Mouse (Mus musculus): ENCODE measurements at regions not wholly inside any gene's neighbourhood (a gene's known extent, or its start where the extent isn't known, plus 50 kb on each side); places are given as distances from the start of the nearest gene placed in this dataset.
A peak's percentile ranks its signal among the peaks of the same experiment; 100 is the strongest.

DNA sequence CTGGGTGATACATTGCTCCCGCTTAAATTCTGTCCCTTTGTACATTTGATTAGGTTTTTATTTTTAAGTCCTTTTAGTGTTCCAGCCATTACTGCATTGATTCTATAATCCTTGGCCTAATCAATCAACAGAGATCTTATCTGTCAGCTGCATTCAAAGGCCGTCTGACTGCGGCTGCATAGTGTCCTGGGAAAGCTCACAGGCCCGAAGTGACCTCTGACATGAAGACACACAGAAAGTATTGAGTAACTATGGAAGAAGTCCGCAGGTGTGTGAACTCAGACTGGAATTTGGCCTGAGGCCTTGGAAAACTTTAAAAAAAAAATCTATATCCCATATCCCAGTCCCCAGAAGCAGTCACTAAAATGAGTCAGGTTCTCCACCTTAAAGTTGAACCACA lies 67.4 kb upstream of the Ptpn13 start:
- Histone ChIP-seq H3K27me3 (ENCODE audit: control insufficient read depth, insufficient read depth, low read length) (0 out of 2 replicates have a peak, but pooled peaks cover 5% of the 10 kb centered on the region), H3K9ac (ENCODE audit: low read length) (no peak overlapping the region), H3K4me1 (ENCODE audit: control insufficient read depth, insufficient read depth, low read length) (no peaks in the 10 kb centered on the region), H3K4me3 (replicated peaks; ENCODE audit: low read length) (no peak overlapping the region), H3K36me3 (ENCODE audit: control insufficient read depth, insufficient read depth, low read length) (no peaks in the 10 kb centered on the region), H3K9me3 (replicated peaks; ENCODE audit: control insufficient read depth, low read length) (no peaks in the 10 kb centered on the region), H3K4me2 (ENCODE audit: low read depth, low read length) (no peak overlapping the region), H3K27ac (ENCODE audit: low read length) (no peak overlapping the region)
- WGBS, result 58% methylated on average over 5 of the region's 5 CpGs
- ATAC-seq (ENCODE audit: insufficient read depth, low FRiP score), result no peak

DNA sequence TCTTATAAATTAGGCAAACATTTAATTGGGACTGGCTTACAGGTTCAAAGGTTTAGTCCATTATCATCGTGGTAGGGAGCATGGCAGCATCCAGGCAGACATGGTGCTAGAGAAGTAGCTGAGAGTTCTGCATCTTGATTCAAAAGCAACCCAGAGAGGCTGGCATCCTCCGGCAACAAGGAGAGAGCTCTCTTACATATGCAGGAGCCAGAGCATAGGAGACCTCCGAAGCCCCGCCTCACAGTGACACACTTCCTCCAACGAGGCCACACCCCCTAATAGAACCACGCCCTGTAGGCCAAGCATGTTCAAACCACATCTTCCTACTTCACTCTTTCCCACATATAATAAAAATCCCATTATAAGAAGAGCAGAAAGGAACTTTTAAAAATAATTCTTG lies 68.5 kb upstream of the Ptpn13 start:
- Histone ChIP-seq H3K4me1 (ENCODE audit: control insufficient read depth, insufficient read depth, low read length) (no peaks in the 10 kb centered on the region), H3K9ac (ENCODE audit: low read length) (no peak overlapping the region), H3K27me3 (ENCODE audit: control insufficient read depth, insufficient read depth, low read length) (0 out of 2 replicates have a peak, but pooled peaks cover 5% of the 10 kb centered on the region), H3K36me3 (ENCODE audit: control insufficient read depth, insufficient read depth, low read length) (no peaks in the 10 kb centered on the region), H3K9me3 (replicated peaks; ENCODE audit: control insufficient read depth, low read length) (no peaks in the 10 kb centered on the region; the same call in none of the 2 replicates), H3K4me2 (ENCODE audit: low read depth, low read length) (0 out of 2 replicates have a peak overlapping the region, but pooled peaks have one; percentile 21), H3K27ac (ENCODE audit: low read length) (no peak overlapping the region), H3K4me3 (replicated peaks; ENCODE audit: low read length) (no peak overlapping the region)
- no peak for ATAC-seq (ENCODE audit: insufficient read depth, low FRiP score)
- 67% methylated on average over 6 of the region's 6 CpGs for WGBS

DNA sequence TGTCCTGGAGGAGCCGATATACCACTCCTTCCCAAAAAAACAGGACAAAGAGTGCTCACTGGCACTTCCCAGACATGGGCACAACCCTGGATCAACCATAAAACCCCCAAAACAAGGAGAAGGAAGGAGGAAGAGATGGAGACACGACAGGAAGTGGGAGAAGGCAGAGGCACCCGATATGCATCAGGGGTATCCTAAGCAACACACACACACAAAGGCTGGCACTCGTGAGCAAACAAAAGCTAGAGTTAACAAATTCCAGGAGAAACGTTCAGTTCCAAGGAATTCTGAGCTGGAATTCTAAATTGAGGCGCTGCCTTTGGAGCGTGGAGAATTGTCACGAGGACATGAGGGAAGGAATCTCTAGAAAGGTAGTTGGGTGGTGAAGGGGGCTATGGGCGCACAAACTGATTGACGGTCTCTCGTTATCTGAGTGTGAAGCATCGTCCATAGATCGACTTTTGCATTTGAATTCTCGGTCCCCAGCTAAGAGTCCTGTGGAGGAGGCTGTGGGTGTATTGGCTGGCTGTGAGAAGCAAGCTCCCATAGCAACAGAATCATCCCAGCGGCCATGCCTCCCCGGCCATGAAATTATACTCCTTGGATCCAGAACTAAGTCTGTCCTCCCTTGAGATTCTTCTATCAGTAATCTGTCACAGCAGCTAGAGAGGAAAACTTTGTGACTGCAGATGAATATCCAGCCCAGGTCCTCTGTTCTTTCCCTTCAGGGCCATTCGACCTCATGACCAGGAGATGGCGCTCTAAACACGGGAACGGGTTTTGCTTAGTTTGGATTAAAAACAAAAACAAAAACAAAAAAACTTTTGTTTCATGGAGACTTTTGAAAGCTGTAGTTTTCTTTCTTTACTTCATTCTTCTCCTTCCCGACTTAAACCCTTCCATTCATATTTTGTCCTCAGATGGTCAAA lies 69.4 kb upstream of the Ptpn13 start:
- Histone ChIP-seq H3K9me3 (replicated peaks; ENCODE audit: control insufficient read depth, low read length) (no peaks in the 10 kb centered on the region; the same call in none of the 2 replicates), H3K4me2 (ENCODE audit: low read depth, low read length) (0 out of 2 replicates have a peak overlapping the region, but pooled peaks have one; percentile 21), H3K27me3 (ENCODE audit: control insufficient read depth, insufficient read depth, low read length) (0 out of 2 replicates have a peak, but pooled peaks cover 5% of the 10 kb centered on the region), H3K36me3 (ENCODE audit: control insufficient read depth, insufficient read depth, low read length) (no peaks in the 10 kb centered on the region), H3K4me1 (ENCODE audit: control insufficient read depth, insufficient read depth, low read length) (no peaks in the 10 kb centered on the region), H3K9ac (ENCODE audit: low read length) (no peak overlapping the region), H3K27ac (ENCODE audit: low read length) (no peak overlapping the region), H3K4me3 (replicated peaks; ENCODE audit: low read length) (no peak overlapping the region)
- WGBS, result 39% methylated on average over 21 of the region's 21 CpGs
- no peak for ATAC-seq (ENCODE audit: insufficient read depth, low FRiP score)

DNA sequence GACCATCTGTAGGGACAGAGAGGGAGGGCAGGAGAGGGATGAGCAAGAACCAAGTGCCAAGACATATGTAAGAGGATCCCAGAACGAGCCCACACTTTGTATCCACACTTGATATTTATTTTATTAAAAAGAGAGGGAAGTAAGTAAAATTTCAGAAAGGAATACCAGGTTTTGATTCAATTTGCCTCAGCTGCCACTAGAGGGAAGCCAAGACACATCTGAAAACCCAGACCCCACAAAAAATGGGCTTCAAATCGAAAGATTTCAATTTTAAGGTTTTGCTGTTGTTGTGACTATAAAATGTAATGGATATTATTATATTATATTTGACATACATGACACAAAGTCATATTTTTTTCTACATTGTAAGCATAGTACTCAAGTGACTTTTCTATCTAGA lies 81.1 kb upstream of the Ptpn13 start:
- Histone ChIP-seq H3K36me3 (ENCODE audit: control insufficient read depth, insufficient read depth, low read length) (no peaks in the 10 kb centered on the region), H3K4me1 (ENCODE audit: control insufficient read depth, insufficient read depth, low read length) (no peaks in the 10 kb centered on the region), H3K9ac (ENCODE audit: low read length) (no peak overlapping the region), H3K4me2 (ENCODE audit: low read depth, low read length) (no peak overlapping the region), H3K27ac (ENCODE audit: low read length) (no peak overlapping the region), H3K4me3 (replicated peaks; ENCODE audit: low read length) (no peak overlapping the region), H3K27me3 (ENCODE audit: control insufficient read depth, insufficient read depth, low read length) (no peaks in the 10 kb centered on the region), H3K9me3 (replicated peaks; ENCODE audit: control insufficient read depth, low read length) (no peaks in the 10 kb centered on the region)
- no peak for ATAC-seq (ENCODE audit: insufficient read depth, low FRiP score)
- WGBS, result 16% methylated on average over 2 of the region's 2 CpGs

DNA sequence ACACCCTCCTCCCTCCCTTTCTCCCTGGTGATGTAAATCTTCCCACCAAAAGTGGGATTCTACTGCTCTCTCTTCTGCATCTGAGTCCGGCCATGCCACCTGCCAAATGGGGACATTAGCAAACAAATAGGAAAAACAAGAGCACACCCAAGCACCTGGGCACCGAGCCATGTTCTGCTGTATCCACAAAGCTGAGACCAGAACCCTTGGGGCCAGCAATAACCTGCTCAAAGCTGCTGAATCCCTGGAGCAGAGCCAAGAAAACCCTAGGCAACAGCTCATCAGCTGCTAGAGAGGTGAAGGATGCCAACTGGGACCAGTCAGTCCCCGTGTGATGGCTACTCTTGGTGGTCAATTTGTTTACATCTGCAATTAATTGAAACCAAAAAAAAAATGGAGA lies 83.5 kb upstream of the Ptpn13 start:
- H3K4me3 ChIP-seq (replicated peaks; ENCODE audit: low read length), result no peak overlapping the region
- no peaks in the 10 kb centered on the region for H3K27me3 ChIP-seq (ENCODE audit: control insufficient read depth, insufficient read depth, low read length)
- peaks cover 6% of the 10 kb centered on the region; the same call in 1 of the 2 replicates for H3K4me1 ChIP-seq (ENCODE audit: control insufficient read depth, insufficient read depth, low read length)
- no peak overlapping the region for H3K9ac ChIP-seq (ENCODE audit: low read length)
- H3K9me3 ChIP-seq (replicated peaks; ENCODE audit: control insufficient read depth, low read length), result no peaks in the 10 kb centered on the region
- no peaks in the 10 kb centered on the region for H3K36me3 ChIP-seq (ENCODE audit: control insufficient read depth, insufficient read depth, low read length)
- no peak overlapping the region for H3K4me2 ChIP-seq (ENCODE audit: low read depth, low read length)
- 39% methylated on average over 3 of the region's 3 CpGs for WGBS
- no peak for ATAC-seq (ENCODE audit: insufficient read depth, low FRiP score)
- H3K27ac ChIP-seq (ENCODE audit: low read length), result no peak overlapping the region

DNA sequence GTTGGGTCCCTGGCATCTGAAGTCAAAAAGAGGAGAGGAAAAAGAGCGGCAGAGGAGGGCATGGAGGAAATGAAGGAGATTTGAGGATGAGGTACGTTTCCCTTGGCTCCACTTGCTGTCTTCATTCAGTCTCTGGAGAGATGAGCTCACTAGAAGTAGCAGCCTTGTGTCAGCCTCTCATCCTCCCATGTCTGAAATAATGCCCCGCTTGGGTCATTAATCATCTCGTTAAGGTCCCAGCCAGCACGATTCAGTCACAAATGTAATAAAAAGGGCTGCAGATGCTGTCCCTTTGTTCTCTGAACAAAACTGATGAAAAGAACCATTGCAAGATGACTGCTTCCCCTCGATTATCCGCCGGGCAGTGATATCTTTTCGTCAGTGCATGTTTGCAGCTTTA lies 84.4 kb upstream of the Ptpn13 start:
- no peak overlapping the region for H3K4me3 ChIP-seq (replicated peaks; ENCODE audit: low read length)
- ATAC-seq (ENCODE audit: insufficient read depth, low FRiP score), result no peak
- no peaks in the 10 kb centered on the region for H3K27me3 ChIP-seq (ENCODE audit: control insufficient read depth, insufficient read depth, low read length)
- H3K9ac ChIP-seq (ENCODE audit: low read length), result no peak overlapping the region
- 53% methylated on average over 9 of the region's 9 CpGs for WGBS
- peaks cover 9% of the 10 kb centered on the region for H3K4me1 ChIP-seq (ENCODE audit: control insufficient read depth, insufficient read depth, low read length)
- no peaks in the 10 kb centered on the region for H3K36me3 ChIP-seq (ENCODE audit: control insufficient read depth, insufficient read depth, low read length)
- H3K9me3 ChIP-seq (replicated peaks; ENCODE audit: control insufficient read depth, low read length), result no peaks in the 10 kb centered on the region
- H3K27ac ChIP-seq (ENCODE audit: low read length), result no peak overlapping the region
- no peak overlapping the region for H3K4me2 ChIP-seq (ENCODE audit: low read depth, low read length)

DNA sequence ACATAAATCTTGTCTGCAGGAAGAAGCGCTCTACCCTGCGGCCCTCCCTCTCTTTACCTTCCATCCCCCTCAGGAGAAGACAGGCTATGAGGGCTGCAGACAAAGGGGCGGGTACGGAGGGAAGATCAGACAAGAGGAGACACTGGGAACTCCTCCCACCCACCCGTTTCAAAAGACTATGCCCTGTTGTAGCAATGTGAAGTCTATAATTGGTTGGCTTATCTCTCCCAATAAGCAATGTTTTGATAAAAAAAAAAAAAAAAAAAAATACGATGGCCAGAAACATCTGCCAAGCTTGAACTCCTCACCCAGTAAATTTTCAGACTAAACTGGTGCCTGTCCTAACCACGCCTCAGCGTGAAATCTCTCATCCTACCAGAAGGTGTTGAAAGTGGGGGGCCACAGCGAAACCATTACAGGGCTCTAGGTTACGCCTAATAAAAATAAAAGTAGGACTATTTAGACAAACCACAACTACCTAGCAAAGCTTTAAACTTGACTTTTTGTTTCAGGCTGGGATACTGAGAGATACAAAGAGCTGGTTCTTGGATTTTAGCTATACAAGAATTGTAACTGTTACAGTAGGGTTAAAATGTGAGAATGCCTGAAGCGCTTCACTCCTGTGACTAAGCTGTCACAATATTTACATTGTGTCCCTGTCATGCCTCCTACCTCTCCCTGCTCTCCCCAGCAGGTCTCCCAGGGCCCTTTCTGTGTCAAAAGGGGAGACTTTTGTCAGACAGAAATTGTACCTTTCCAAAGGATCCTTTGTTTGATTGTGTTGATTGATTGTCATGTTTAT lies 88.1 kb upstream of the Ptpn13 start:
- no peak for ATAC-seq (ENCODE audit: insufficient read depth, low FRiP score)
- Histone ChIP-seq H3K4me2 (ENCODE audit: low read depth, low read length) (peak overlapping the region; percentile 18; the same call in 1 of the 2 replicates), H3K4me1 (ENCODE audit: control insufficient read depth, insufficient read depth, low read length) (peaks cover 9% of the 10 kb centered on the region), H3K27me3 (ENCODE audit: control insufficient read depth, insufficient read depth, low read length) (no peaks in the 10 kb centered on the region), H3K4me3 (replicated peaks; ENCODE audit: low read length) (no peak overlapping the region), H3K9ac (ENCODE audit: low read length) (no peak overlapping the region), H3K9me3 (replicated peaks; ENCODE audit: control insufficient read depth, low read length) (no peaks in the 10 kb centered on the region), H3K27ac (ENCODE audit: low read length) (no peak overlapping the region), H3K36me3 (ENCODE audit: control insufficient read depth, insufficient read depth, low read length) (no peaks in the 10 kb centered on the region)
- 18% methylated on average over 11 of the region's 11 CpGs for WGBS

DNA sequence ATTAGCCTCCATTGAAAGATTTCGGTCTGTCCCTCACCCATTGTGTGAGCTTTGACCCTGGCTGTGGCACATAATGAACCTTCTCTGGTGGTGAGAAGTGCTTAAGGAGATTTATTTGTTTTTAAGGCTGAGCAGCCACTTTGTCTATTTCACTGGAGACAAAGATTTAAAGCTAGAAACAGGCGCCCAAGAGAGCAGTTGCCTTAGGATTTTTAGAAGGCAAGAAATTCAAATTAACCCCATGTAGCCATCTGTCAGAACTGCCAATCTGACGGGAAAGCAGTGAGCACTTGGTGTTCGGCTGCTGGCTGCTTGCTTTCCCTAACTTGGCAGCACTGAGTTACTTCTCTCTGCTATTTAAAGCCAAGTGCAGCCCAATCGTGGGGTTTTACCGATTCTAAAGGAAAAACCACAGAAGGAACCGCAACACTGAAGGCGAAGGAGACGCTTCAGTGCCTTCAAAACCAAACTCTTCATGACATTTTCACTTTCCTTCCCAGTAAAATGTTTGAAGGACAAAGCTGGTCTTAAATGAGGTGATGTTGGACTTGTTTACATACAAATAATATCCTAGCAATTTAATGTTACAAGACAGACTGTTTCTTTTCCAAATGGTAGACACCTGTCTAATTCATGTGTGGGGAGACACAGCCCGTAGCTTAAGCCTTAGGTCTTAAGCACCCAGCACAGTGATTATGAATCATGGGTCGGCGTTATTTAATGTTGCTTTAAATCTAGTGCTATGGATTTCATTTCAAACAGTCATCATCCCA lies 88.9 kb upstream of the Ptpn13 start:
- no peak for ATAC-seq (ENCODE audit: insufficient read depth, low FRiP score)
- H3K27ac ChIP-seq (ENCODE audit: low read length), result no peak overlapping the region

More for the DNA sequence above, 88.9 kb upstream of the Ptpn13 start:
- Histone ChIP-seq H3K27me3 (ENCODE audit: control insufficient read depth, insufficient read depth, low read length) (no peaks in the 10 kb centered on the region), H3K9ac (ENCODE audit: low read length) (no peak overlapping the region), H3K4me2 (ENCODE audit: low read depth, low read length) (peak overlapping the region; percentile 18; the same call in 1 of the 2 replicates), H3K9me3 (replicated peaks; ENCODE audit: control insufficient read depth, low read length) (no peaks in the 10 kb centered on the region), H3K36me3 (ENCODE audit: control insufficient read depth, insufficient read depth, low read length) (no peaks in the 10 kb centered on the region), H3K4me1 (ENCODE audit: control insufficient read depth, insufficient read depth, low read length) (peaks cover 9% of the 10 kb centered on the region), H3K4me3 (replicated peaks; ENCODE audit: low read length) (no peak overlapping the region)
- 23% methylated on average over 12 of the region's 12 CpGs for WGBS
